Mouse (Mus musculus) liver, embryonic 14.5 days (tissue): ENCODE results near the gene Atg3.

ENCODE experiments used
- CTCF ChIP-seq: IDR thresholded peaks from 2 replicates; pipeline ENCODE4 v1.5.1; 2016; ENCODE audit warnings: antibody characterized with exemption, low read depth, control low read depth
- EP300 ChIP-seq: IDR thresholded peaks from 2 replicates; pipeline ENCODE4 v1.6.1; 2016; ENCODE audit warnings: antibody characterized with exemption, low read depth

GRCm38 (mm10) chr16:45122571-45122970 is 36.0 kb upstream of the Atg3 start:
- TF ChIP-seq CTCF (no peak), EP300 (no peak)
